14 mouse cellular contexts compared by ENCODE assay signal in genomic region chr6:4245265-4246112, GRCm38 (mm10).
DNase-seq lines count a peak whose midpoint lies in the region; ATAC-seq lines count a peak whose summit lies in the region.
"Had no signal": no experiment of that assay in that cellular context is flagged by ENCODE, and none has a peak within 500 bp of the region (broad histone marks: within the 10 kb centered on the region; RNA-seq: fewer than 3 reads in every experiment).

No protein-coding gene starts in this region.

- H3K4me2 ChIP-seq in embryonic facial prominence, embryonic 12.5 days (replicated peaks), result peak overlapping the region; percentile 9; the same call in 1 of the 2 replicates
- H3K4me2 ChIP-seq in hindbrain, embryonic 15.5 days, result 0 out of 2 replicates have a peak overlapping the region, but pooled peaks have one; percentile 5
- H3K4me2 ChIP-seq: limb, embryonic 12.5 days had no signal

- H3K27ac ChIP-seq in embryonic facial prominence, embryonic 12.5 days, result no peak overlapping the region
- no peak overlapping the region for H3K27ac ChIP-seq in hindbrain, embryonic 15.5 days (replicated peaks)
- H3K27ac ChIP-seq: limb, embryonic 12.5 days had no signal

- H3K36me3 ChIP-seq in embryonic facial prominence, embryonic 12.5 days, result no peaks in the 10 kb centered on the region
- no peaks in the 10 kb centered on the region for H3K36me3 ChIP-seq in hindbrain, embryonic 15.5 days
- H3K36me3 ChIP-seq: limb, embryonic 12.5 days had no signal

- H3K27me3 ChIP-seq in embryonic facial prominence, embryonic 12.5 days, result no peaks in the 10 kb centered on the region
- H3K27me3 ChIP-seq in hindbrain, embryonic 15.5 days, result no peaks in the 10 kb centered on the region
- H3K27me3 ChIP-seq: limb, embryonic 12.5 days had no signal

- no peaks in the 10 kb centered on the region for H3K4me1 ChIP-seq in embryonic facial prominence, embryonic 12.5 days
- H3K4me1 ChIP-seq in hindbrain, embryonic 15.5 days (replicated peaks), result no peaks in the 10 kb centered on the region
- H3K4me1 ChIP-seq: limb, embryonic 12.5 days had no signal

- H3K9me3 ChIP-seq in embryonic facial prominence, embryonic 12.5 days, result no peaks in the 10 kb centered on the region
- no peaks in the 10 kb centered on the region for H3K9me3 ChIP-seq in hindbrain, embryonic 15.5 days
- H3K9me3 ChIP-seq: limb, embryonic 12.5 days had no signal

- H3K4me3 ChIP-seq in embryonic facial prominence, embryonic 12.5 days, result no peak overlapping the region
- H3K4me3 ChIP-seq in hindbrain, embryonic 15.5 days, result no peak overlapping the region
- H3K4me3 ChIP-seq: limb, embryonic 12.5 days had no signal

- ATAC-seq in embryonic facial prominence, embryonic 12.5 days (ENCODE audit: insufficient number of reproducible peaks, insufficient read depth, low FRiP score, low TSS enrichment), result no peak
- ATAC-seq in hindbrain, embryonic 15.5 days (ENCODE audit: low FRiP score, low read depth), result no peak
- ATAC-seq: intestine, embryonic 16.5 days; liver, postnatal 0 days had no signal

- H3K9ac ChIP-seq in embryonic facial prominence, embryonic 12.5 days, result no peak overlapping the region
- no peak overlapping the region for H3K9ac ChIP-seq in hindbrain, embryonic 15.5 days
- H3K9ac ChIP-seq: limb, embryonic 12.5 days; liver, postnatal 0 days had no signal

- WGBS in embryonic facial prominence, embryonic 12.5 days, result 22% methylated on average over 9 of the region's 9 CpGs
- 22% methylated on average over 9 of the region's 9 CpGs for whole genome bisulfite sequencing in hindbrain, embryonic 15.5 days

- DNase-seq in right cerebral cortex, postnatal 10 days (ENCODE audit: low spot score in 2 of 2), result peak; percentile 21 to 34
- DNase-seq in right cerebral cortex, postnatal 36 days (ENCODE audit: low spot score in 2 of 2), result no peak
- DNase-seq in telencephalon, adult 2 months (ENCODE audit: low read depth, low spot score), result peak; percentile 28
- no peak for DNase-seq in kidney, postnatal 36 days
- DNase-seq in spleen, postnatal 10 days (ENCODE audit: low spot score in 2 of 2), result no peak
- DNase-seq: adrenal gland, postnatal 10 days; cerebellum, postnatal 14 days; gastrocnemius, postnatal 36 days; layer of hippocampus, adult 9-11 months; liver, postnatal 0 days had no signal

Comparison
In these comparisons a context has a peak if more than half of its experiments do, and no peak if none do; other contexts are left out.
1. DNase-seq: peak in right cerebral cortex, postnatal 10 days (2 of 2) and telencephalon, adult 2 months (single experiment); none in right cerebral cortex, postnatal 36 days (0 of 2), kidney, postnatal 36 days (0 of 2) and spleen, postnatal 10 days (0 of 2).